Mouse (Mus musculus): ENCODE data around the gene Kdm6a.
A peak's percentile ranks its signal among the peaks of the same experiment; 100 is the strongest.

Gene Kdm6a

DNA sequence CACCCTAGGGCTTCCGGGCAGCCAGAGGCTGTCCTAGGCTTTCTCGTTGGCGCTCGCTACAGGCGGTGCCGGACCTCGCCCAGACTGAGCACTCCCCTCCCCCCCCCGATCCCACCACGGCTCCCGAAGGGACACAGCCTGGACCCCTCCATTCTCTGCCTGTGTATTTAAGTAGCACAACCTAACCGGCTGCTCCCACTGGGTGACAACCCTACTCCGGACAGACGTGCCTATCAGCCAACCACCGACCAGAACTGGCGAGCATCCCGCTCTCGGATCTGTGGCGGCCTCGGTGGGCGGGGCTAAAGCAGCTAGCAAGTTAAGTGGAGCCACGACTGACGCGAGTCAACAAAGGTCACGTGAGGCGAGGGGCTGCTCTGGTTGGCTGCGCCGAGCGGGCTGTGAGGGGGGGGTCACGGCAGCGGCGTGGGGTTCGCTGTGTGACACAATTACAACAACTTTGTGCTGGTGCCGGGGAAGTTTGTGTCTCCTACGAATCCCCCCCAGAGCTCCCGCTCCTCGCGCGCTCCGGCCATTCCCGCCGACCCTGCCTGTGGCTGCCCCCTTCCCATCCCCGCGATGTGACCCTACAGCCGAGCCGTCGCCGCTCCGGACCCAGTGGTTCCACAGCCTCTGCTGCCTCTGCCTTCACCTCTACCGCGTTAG lies at the start of gene Kdm6a:
Gene Kdm6a, plus strand, starts transcription at position 384 of the 666 bp plus-strand sequence.
- DNase-seq: peak; percentile 97

- DNase-seq: no peak
Measured at GRCm38 (mm10) chrX:18145557-18145956, 16.8 kb upstream of the Kdm6a start, which contains the start of gene Dusp21. Gene Dusp21 (plus strand): TSS chrX:18145857.

GRCm38 (mm10) chrX:18160734-18161442 lies 1.5 kb upstream of the Kdm6a start:
- DNase-seq: no peak

- no peak for DNase-seq
Measured at GRCm38 (mm10) chrX:18161796-18162191, 581 bp upstream of the Kdm6a start.

GRCm38 (mm10) chrX:18162861-18163731 lies 721 bp downstream of the Kdm6a start:
- peak; percentile 48 for DNase-seq

GRCm38 (mm10) chrX:18163917-18164624 lies 1.7 kb downstream of the Kdm6a start:
- peak; percentile 24 for DNase-seq

GRCm38 (mm10) chrX:18165121-18165520 lies 2.7 kb downstream of the Kdm6a start:
- no peak for DNase-seq

DNA sequence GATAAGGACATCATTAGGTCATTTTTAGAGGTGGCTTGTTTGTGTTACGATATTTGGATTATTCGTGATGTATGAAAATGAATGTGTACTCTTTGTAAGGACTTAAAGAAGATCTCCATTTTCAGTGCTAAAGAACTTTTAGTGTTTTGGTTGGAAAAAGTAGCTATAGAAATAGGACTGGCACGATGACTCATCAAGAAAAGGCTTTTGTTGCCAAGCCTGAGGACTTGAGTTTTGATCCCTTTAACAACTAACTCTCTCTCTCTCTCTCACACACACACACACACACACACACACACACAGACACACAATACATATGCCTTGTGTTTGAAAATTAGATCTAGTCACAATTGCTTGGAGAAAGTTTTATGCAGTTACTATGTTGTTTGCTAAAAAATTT lies 4.6 kb downstream of the Kdm6a start:
- no peak for DNase-seq

- DNase-seq: no peak
Measured at GRCm38 (mm10) chrX:18168940-18169339, 6.6 kb downstream of the Kdm6a start.

- no peak for DNase-seq
Measured at GRCm38 (mm10) chrX:18174831-18175230, 12.5 kb downstream of the Kdm6a start.

DNA sequence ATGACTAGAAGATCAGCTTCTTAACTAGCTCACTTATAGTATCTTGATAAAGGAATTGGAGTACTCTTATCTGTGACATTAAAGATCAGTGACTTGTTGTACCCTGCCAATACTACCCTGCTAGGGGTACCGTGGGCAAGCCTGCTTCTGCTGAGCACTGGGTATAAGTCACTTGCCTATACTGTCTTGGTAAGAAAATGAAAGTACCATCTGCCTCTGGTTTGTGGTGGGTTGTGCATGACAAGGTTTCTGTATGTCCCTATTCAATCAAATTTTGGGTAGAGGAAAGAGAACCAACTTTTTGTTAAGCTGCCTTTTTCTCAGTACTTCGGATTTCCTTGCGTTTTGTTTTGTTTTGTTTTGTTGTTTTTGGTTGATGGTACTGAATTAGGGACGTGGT lies 15.4 kb downstream of the Kdm6a start:
- DNase-seq: no peak

DNA sequence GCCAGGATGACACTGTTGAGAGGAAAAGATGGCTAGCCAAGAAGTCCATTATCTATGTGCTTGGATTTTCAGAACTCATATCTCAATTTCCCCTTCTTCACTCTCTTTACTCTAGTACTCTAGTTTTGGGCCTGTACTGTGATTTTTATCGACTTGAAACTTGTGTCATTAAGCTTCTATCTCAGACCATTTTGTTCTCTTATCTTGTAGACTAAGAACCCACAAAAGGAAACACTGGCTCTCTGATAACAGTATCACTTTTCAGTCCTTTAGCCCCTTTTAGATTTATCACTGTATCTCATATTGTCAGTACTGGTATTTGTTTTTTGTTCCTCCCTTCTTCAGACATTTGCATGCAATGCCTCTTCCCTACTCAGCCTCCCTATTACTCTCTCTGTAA lies 17.1 kb downstream of the Kdm6a start:
- DNase-seq: no peak

DNA sequence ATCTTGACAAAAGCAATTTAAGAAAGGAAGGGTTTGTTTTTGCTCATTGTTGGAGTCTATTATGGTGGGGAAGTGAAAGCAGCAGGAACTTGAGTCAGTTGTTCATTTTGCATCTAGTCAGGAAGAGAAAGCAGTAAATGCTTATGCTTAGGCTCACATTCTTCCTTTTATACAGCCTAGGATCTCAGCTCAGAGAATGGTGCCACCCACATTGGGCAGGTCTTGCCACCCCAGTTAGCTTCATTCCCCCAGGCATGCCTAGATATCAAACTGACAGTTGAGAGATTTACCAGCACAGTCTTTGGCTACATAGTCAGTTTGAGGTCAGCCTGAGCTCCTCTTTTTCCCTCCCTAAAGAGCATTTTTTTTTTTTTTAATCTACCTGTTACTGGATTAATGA lies 24.8 kb downstream of the Kdm6a start:
- DNase-seq: no peak

DNA sequence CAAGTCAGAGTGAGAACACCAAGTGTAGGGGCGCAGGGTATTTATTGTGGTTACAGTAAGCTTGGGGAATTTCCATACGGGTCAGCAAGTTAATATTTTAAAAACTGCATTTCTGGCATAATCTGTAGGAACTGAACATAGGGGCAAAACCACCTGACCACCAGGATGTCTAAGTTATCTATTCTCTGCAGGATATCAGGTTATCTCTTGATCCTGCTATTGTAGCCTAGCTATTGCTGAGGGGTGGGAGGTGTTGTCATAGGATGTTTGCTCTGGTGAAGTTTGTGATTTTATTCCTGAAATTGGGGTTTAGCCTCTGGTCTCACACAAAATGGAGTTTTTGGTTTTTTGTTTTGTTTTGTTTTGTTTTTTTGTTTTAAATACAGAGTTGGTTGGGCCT lies 25.9 kb downstream of the Kdm6a start:
- no peak for DNase-seq

DNA sequence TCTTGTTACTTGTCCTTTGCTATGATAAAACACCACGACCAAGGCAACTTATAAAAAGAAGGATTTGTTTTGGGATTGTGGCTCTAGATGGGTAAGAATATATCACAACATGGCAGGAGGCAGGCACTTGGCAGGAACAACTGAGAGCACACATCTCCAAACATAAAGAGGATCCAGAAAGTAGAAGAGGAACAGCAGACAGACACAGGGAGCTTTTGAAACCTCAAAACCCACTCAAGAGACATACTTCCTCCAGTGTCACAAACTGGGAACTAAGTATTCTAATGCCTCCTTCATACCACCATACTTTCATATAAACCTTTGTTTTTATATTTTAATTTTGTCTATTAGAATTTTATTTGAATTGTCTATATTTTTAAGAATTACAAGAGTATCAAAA lies 77.2 kb downstream of the Kdm6a start:
- DNase-seq: no peak

GRCm38 (mm10) chrX:18250621-18251020 lies 88.2 kb downstream of the Kdm6a start:
- no peak for DNase-seq

- peak; percentile 38 for DNase-seq
Measured at GRCm38 (mm10) chrX:18254767-18255166, 92.4 kb downstream of the Kdm6a start.

GRCm38 (mm10) chrX:18258238-18258809 lies 95.9 kb downstream of the Kdm6a start:
- DNase-seq: no peak

GRCm38 (mm10) chrX:18278561-18278960 lies 116.2 kb downstream of the Kdm6a start:
- DNase-seq: no peak

DNA sequence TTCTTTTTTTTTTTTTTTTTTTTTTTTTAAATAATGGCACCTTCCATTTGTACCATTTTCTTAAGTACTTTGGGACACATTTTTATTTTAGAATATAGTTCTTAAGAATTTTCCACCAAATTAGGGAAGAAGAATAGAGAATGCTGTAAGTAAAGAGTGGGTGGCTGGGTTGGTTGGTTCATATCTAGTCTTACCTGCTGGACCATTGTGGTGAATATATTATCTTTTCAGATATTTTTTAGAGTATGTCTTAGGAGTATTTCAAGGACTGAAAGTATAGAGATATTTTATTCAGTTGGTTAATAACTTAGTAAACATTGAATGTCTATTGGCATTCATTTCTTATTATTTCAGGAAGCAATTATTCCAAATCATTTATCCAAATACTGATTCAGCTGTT lies 117.8 kb downstream of the Kdm6a start:
- DNase-seq: no peak

All from lung, postnatal 14 days (tissue).